Mouse (Mus musculus): ENCODE results near the gene Gm10306.

Gene Gm10306

DNA sequence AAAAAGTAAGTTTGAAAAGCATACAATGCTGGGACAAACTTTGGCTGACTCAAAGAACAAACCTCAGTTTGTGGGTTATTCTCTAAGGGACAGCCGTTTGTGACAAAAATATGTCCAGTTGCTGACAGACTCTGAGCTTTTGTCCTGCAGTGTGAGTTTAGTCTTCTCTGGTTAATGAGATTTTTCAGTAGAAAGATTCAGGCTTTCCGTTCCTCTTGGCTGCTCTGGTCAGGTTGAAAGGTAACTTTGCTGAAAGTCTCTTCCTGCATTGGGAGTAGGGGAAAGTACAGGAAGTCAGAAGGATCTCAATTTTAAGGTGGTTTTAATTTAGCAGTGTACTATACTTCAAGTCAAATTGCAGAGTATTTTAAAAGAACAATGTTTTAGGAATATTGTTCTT, 49.2 kb downstream of the Gm10306 start:
- no peak for DNase-seq (ENCODE audit: low read depth, low spot score)
